Mouse (Mus musculus) kidney, embryonic 16.5 days (tissue): ENCODE data around the gene Flt4. TPM values are rescaled to one million over a fixed set of nuclear protein-coding genes. Genes with fewer than 3 reads are reported as not detected.
A peak's percentile ranks its signal among the peaks of the same experiment; 100 is the strongest.

Source experiments
- ATAC-seq: fragments of 200-750 bp; cut with Nextera tagmentation; 2 replicates; pipeline ENCODE4 v1.8.0; 2017; ENCODE audit warnings: moderate TSS enrichment; ENCODE audit not compliant: low FRiP score, low TSS enrichment
- H3K27ac ChIP-seq: fragments of 300-500 bp; sonication (generic); 2 replicates; pipeline ENCODE4 v1.5.1; 2014; ENCODE audit warnings: low read length
- H3K27me3 ChIP-seq: fragments of 300-500 bp; sonication (generic); 2 replicates; pipeline ENCODE4 v1.6.1; 2014; ENCODE audit warnings: low read length, control low read depth, mixed read lengths; ENCODE audit not compliant: insufficient read depth
- H3K36me3 ChIP-seq: fragments of 300-500 bp; sonication (generic); 2 replicates; pipeline ENCODE4 v1.6.1; 2014; ENCODE audit warnings: low read length, control low read depth, mixed read lengths; ENCODE audit not compliant: insufficient read depth
- H3K4me1 ChIP-seq: fragments of 300-500 bp; sonication (generic); 2 replicates; pipeline ENCODE4 v1.6.1; 2014; ENCODE audit warnings: low read length, control low read depth, mixed read lengths; ENCODE audit not compliant: insufficient read depth
- H3K4me2 ChIP-seq: fragments of 300-500 bp; sonication (generic); replicated peaks from 2 replicates; pipeline ENCODE4 v1.6.1; 2014; ENCODE audit warnings: low read depth, low read length
- H3K4me3 ChIP-seq: fragments of 300-500 bp; sonication (generic); 2 replicates; pipeline ENCODE4 v1.5.1; 2014; ENCODE audit warnings: mild to moderate bottlenecking, low read length
- H3K9ac ChIP-seq: fragments of 300-500 bp; sonication (generic); replicated peaks from 2 replicates; pipeline ENCODE4 v1.6.1; 2014; ENCODE audit warnings: low read length
- H3K9me3 ChIP-seq: fragments of 300-500 bp; sonication (generic); 2 replicates; pipeline ENCODE4 v1.6.1; 2016; ENCODE audit warnings: low read length, control low read depth
- whole genome bisulfite sequencing: fragments of 180-500 bp; shearing (Covaris S2); extraction: QIAGEN DNeasy Blood & Tissue Kit; methylation state at CpG from one replicate; pipeline ENCODE4 v1.1.7; 2014; 5-methylcytosine and 5-hydroxymethylcytosine counted together
- polyA plus RNA-seq: library from polyadenylated mRNA; unstranded; fragments of >200 nt; fragmentation: Nextera tagmentation; extraction: Ambion mirVana; gene quantifications from 2 replicates; pipeline ENCODE4 v1.2.1, GENCODE M21; 2015

Gene Flt4
- polyA plus RNA-seq, 1 experiment from 2014 or later = 9.7 TPM

GRCm38 (mm10) chr11:49655501-49655900 is 46.4 kb downstream of the Flt4 start:
- no peak for ATAC-seq
- Histone ChIP-seq H3K36me3 (no peaks in the 10 kb centered on the region), H3K4me1 (peaks cover 4% of the 10 kb centered on the region), H3K4me3 (no peak overlapping the region), H3K4me2 (no peak overlapping the region), H3K9ac (no peak overlapping the region), H3K27ac (no peak overlapping the region), H3K9me3 (no peaks in the 10 kb centered on the region), H3K27me3 (no peaks in the 10 kb centered on the region)

GRCm38 (mm10) chr11:49658065-49658464 is 49.0 kb downstream of the Flt4 start:
- Histone ChIP-seq H3K27ac (no peak overlapping the region), H3K27me3 (no peaks in the 10 kb centered on the region)
- 66% methylated on average over 4 of the region's 4 CpGs for WGBS

GRCm38 (mm10) chr11:49658791-49659469 is 49.9 kb downstream of the Flt4 start:
- no peak for ATAC-seq
- WGBS = 67% methylated on average over 10 of the region's 10 CpGs
- Histone ChIP-seq H3K27me3 (no peaks in the 10 kb centered on the region), H3K4me3 (no peak overlapping the region), H3K9me3 (no peaks in the 10 kb centered on the region), H3K4me2 (no peak overlapping the region), H3K9ac (no peak overlapping the region), H3K36me3 (no peaks in the 10 kb centered on the region), H3K4me1 (peaks cover 4% of the 10 kb centered on the region; the same call in 1 of the 2 replicates), H3K27ac (peak overlapping the region; percentile 48; the same call in 1 of the 2 replicates)

More at GRCm38 (mm10) chr11:49658065-49658464, 49.0 kb downstream of the Flt4 start:
- Histone ChIP-seq H3K4me3 (no peak overlapping the region), H3K4me1 (peaks cover 4% of the 10 kb centered on the region; the same call in 1 of the 2 replicates), H3K4me2 (no peak overlapping the region), H3K36me3 (no peaks in the 10 kb centered on the region), H3K9me3 (no peaks in the 10 kb centered on the region), H3K9ac (no peak overlapping the region)
- ATAC-seq = no peak

- ATAC-seq = no peak
- Histone ChIP-seq H3K4me3 (no peak overlapping the region), H3K9ac (no peak overlapping the region), H3K36me3 (no peaks in the 10 kb centered on the region), H3K9me3 (no peaks in the 10 kb centered on the region), H3K27me3 (no peaks in the 10 kb centered on the region), H3K4me1 (peaks cover 4% of the 10 kb centered on the region; the same call in 1 of the 2 replicates), H3K27ac (no peak overlapping the region), H3K4me2 (no peak overlapping the region)
- 72% methylated on average over 7 of the region's 7 CpGs for WGBS
These were observed 50.4 kb downstream of the Flt4 start for GRCm38 (mm10) chr11:49659470-49659799.

- Histone ChIP-seq H3K27me3 (no peaks in the 10 kb centered on the region), H3K36me3 (no peaks in the 10 kb centered on the region), H3K4me3 (no peak overlapping the region), H3K9me3 (no peaks in the 10 kb centered on the region), H3K9ac (no peak overlapping the region), H3K4me2 (no peak overlapping the region), H3K4me1 (peaks cover 4% of the 10 kb centered on the region; the same call in 1 of the 2 replicates), H3K27ac (no peak overlapping the region)
- WGBS = 59% methylated on average over 15 of the region's 15 CpGs
- ATAC-seq = no peak
These were observed 53.3 kb downstream of the Flt4 start for GRCm38 (mm10) chr11:49662292-49662780.

- 0 out of 2 replicates have a peak, but pooled peaks cover 2% of the 10 kb centered on the region for H3K36me3 ChIP-seq
- no peaks in the 10 kb centered on the region for H3K9me3 ChIP-seq
- no peak within 1 kb of the TSS for H3K27ac ChIP-seq
- H3K27me3 ChIP-seq = no peaks in the 10 kb centered on the region
- no peak within 1 kb of the TSS for H3K4me2 ChIP-seq
- ATAC-seq = no peak
- WGBS = 69% methylated on average over 5 of the region's 5 CpGs
- H3K4me1 ChIP-seq = peaks cover 4% of the 10 kb centered on the region; the same call in 1 of the 2 replicates
- H3K9ac ChIP-seq = no peak within 1 kb of the TSS
- H3K4me3 ChIP-seq = no peak within 1 kb of the TSS
These were observed 54.2 kb downstream of the Flt4 start, which contains the start of gene Scgb3a1 for GRCm38 (mm10) chr11:49663310-49663709. Scgb3a1 (plus strand) TSS chr11:49663610.

- H3K9ac ChIP-seq = no peak overlapping the region
- no peaks in the 10 kb centered on the region for H3K27me3 ChIP-seq
- no peak overlapping the region for H3K4me2 ChIP-seq
- 72% methylated on average over 12 of the region's 12 CpGs for WGBS
- peaks cover 11% of the 10 kb centered on the region; the same call in 1 of the 2 replicates for H3K36me3 ChIP-seq
- no peak overlapping the region for H3K4me3 ChIP-seq
- no peak for ATAC-seq
- no peaks in the 10 kb centered on the region for H3K9me3 ChIP-seq
- no peaks in the 10 kb centered on the region for H3K4me1 ChIP-seq
- H3K27ac ChIP-seq = no peak overlapping the region
These were observed 55.4 kb downstream of the Flt4 start for GRCm38 (mm10) chr11:49664262-49665140.

- Histone ChIP-seq H3K27me3 (no peaks in the 10 kb centered on the region), H3K9me3 (no peaks in the 10 kb centered on the region), H3K4me3 (no peak overlapping the region), H3K36me3 (peaks cover 19% of the 10 kb centered on the region; the same call in 1 of the 2 replicates), H3K4me1 (no peaks in the 10 kb centered on the region), H3K9ac (no peak overlapping the region), H3K4me2 (no peak overlapping the region), H3K27ac (no peak overlapping the region)
- 0 out of 2 replicates have a peak, but pooled peaks have one; percentile 50 for ATAC-seq
- WGBS = 75% methylated on average over 4 of the region's 4 CpGs
These were observed 56.4 kb downstream of the Flt4 start for GRCm38 (mm10) chr11:49665462-49665861.

GRCm38 (mm10) chr11:49673433-49673832 is 64.4 kb downstream of the Flt4 start:
- H3K27me3 ChIP-seq = no peaks in the 10 kb centered on the region
- no peak overlapping the region for H3K27ac ChIP-seq
- H3K4me3 ChIP-seq = no peak overlapping the region
- ATAC-seq = no peak
- no peak overlapping the region for H3K4me2 ChIP-seq
- peaks cover 50% of the 10 kb centered on the region for H3K36me3 ChIP-seq
- H3K4me1 ChIP-seq = no peaks in the 10 kb centered on the region
- 78% methylated on average over 3 of the region's 3 CpGs for WGBS
- no peak overlapping the region for H3K9ac ChIP-seq
- H3K9me3 ChIP-seq = no peaks in the 10 kb centered on the region
